Mouse (Mus musculus) layer of hippocampus, adult 2 months (tissue): Measurements from ENCODE around the gene Arl11. TPM values are rescaled to one million over a fixed set of nuclear protein-coding genes. Genes with fewer than 3 reads are reported as not detected.

Experiments
- DNase-seq, 2 experiments: peaks; one replicate each; pipeline ENCODE4 v3.0.0; 2022; ENCODE audit warnings: low spot score in 2 of 2
- H3K27ac ChIP-seq: fragments of 200-600 bp; 2 replicates; pipeline ENCODE4 v1.8.1; 2022
- H3K4me3 ChIP-seq: fragments of 200-600 bp; 2 replicates; pipeline ENCODE4 v1.8.1; 2022; ENCODE audit warnings: mild to moderate bottlenecking
- CTCF ChIP-seq: fragments of 200-600 bp; conservative IDR thresholded peaks from 2 replicates; pipeline ENCODE4 v1.8.1; 2022; ENCODE audit warnings: antibody characterized with exemption, mild to moderate bottlenecking, moderate library complexity
- long read RNA-seq, 2 experiments: library from polyadenylated mRNA; stranded (forward); transcript quantifications; one replicate each; pipeline ENCODE4 v2.0.0; 2021; ENCODE audit warnings: borderline mapping rate in 2 of 2
- total RNA-seq, 2 experiments: library from RNA; stranded (reverse); gene quantifications; 2 replicates each; pipeline ENCODE4 v1.2.3; 2021

Gene Arl11
- total RNA-seq = under 1 TPM; 0.32 to 0.41 TPM
- long read RNA-seq, experiment 1 = 0 reads
- long read RNA-seq, experiment 2 = 0 reads

DNA sequence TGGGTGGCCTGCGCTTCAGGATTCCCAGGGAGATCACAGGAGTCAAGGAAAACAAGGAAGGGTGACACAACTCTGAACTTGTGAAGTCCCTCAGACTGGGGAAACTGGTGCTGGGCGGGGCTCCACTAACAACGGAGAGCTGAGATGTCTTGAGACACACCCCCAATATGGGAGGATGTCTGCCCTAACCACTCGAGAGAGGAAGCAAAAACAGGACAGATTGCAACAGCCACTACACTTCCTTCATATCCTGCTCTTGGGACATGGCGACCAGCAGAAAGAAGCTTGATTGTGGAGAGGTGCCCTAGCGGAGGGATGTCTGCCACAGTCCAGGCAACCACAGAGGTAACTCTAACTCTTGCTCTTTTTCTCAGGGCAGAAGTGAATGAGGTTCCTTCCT is at the start of gene Arl11:
Gene Arl11, plus strand, starts transcription at position 161 of the 400 bp plus-strand sequence.
- no peak for TF ChIP-seq CTCF
- DNase-seq = no peak
- no peak within 1 kb of the TSS for H3K4me3 ChIP-seq

DNA sequence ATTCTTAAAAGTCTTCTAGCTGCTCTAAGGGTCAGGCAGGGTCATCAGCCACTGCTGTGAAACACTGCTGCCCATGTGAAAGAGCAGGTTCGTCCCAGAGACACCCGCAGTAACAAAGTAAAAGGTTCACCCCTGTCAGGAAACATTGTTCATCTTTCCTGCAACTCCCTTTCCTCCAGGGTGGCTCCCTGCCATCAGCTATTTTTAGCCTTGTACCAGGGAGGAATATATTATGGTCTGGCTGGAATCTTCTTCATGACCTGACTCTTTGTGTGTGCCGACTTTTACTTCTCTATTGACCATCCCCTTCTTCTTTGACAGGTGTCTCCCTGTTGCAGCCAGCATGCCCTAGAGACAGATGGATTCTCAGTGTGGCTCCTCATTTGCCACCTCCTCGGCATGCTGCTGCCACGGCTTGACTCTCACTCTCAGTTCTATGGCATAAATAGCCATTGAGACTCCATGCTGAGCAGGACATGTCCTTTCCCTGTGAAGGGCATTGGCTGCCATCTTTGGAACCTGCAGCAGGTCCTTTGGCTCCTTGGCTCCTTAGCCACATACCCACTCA is 41.6 kb upstream of the Arl11 start:
- DNase-seq = no peak

More for the DNA sequence above, at the start of gene Arl11:
- H3K27ac ChIP-seq = no peak within 1 kb of the TSS

DNA sequence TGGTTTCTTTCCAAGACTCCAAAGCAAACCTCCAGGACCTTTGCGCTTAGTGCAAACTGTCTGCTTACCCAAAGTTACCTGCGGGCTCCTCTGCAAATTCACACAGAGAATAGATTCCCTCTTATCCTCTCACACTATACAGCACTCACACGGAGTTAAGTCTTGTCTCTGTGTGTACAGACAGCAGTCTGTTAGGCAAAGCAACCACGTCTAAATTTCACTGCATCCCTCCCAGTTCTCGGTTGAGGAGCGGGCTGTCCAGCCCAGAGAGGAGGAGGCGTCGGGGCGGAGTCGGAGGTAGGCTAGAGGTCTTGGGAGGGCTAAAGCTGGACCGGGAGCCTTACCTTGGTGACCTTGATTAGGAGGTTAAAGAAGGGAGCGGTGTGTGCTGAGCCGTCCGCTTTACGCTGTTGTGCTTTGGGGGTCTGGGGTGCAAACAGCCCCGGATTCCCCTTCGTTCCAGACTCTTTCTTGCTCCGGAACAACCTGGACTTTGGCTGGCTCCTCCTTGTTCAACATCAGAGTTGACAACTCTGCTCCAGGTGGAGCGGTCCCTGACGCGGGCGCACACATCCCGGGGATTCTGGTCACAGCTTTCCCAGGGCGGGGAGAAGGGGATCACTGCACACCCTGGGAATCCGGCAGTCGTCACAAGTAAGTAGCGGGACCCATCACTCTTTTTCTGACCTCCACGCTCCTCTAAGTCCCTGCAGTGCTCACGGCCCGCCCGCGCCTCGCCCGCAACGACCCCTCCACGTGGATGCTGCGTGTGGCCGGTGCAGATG is 34.9 kb upstream of the Arl11 start:
- no peak for TF ChIP-seq CTCF
- H3K4me3 ChIP-seq = no peak overlapping the region
- no peak for DNase-seq
- no peak overlapping the region for H3K27ac ChIP-seq

More for the DNA sequence above, 41.6 kb upstream of the Arl11 start:
- Histone ChIP-seq H3K27ac (no peak overlapping the region), H3K4me3 (no peak overlapping the region)
- TF ChIP-seq CTCF = no peak

DNA sequence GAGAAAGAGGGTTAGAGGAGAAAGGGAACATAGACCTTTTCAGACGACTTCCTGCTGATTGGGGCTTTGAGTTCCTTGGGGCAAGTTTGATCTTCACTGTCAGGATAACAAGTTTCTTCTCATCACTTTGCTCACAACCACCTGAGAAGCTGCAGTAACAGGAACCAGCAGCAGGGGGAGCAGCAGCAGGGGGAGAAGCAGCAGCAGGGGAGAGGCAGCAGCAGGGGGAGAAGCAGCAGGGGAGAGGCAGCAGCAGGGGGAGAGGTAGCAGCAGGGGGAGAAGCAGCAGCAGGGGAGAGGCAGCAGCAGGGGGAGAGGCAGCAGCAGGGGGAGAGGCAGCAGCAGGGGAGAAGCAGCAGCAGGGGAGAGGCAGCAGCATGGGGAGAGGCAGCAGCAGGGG is 32.3 kb upstream of the Arl11 start:
- Histone ChIP-seq H3K27ac (no peak overlapping the region), H3K4me3 (no peak overlapping the region)
- TF ChIP-seq CTCF = peak; percentile 58
- DNase-seq = peak in 1 of 2 experiments; percentile 21

DNA sequence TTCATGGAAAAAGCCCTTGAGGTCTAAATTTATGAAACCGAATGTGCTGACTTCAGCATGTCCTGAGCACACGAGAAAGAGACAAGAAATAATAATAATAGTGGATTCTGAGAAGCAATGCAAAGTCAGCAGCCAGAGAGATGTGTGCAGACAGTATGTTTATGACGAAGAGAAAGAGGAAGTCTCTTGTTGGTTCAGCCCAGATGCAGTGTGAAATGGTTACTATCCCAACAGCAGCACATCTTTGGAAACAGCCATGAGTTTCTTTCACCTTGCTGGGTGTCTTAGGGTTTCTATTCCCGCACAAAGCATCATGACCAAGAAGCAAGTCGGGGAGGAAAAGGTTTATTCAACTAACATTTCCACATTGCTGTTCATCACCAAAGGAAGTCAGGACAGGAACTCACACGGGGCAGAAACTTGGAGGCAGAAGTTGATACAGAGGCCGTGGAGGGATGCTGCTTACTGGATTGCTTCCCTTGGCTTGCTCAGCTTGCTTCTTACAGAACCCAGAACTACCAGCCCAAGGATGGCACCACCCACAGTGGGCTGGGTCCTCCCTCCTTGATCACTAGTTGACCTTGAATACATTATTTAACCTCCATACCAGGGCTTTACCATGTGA is 30.8 kb upstream of the Arl11 start:
- H3K27ac ChIP-seq = no peak overlapping the region
- no peak overlapping the region for H3K4me3 ChIP-seq
- DNase-seq = no peak
- TF ChIP-seq CTCF = no peak

DNA sequence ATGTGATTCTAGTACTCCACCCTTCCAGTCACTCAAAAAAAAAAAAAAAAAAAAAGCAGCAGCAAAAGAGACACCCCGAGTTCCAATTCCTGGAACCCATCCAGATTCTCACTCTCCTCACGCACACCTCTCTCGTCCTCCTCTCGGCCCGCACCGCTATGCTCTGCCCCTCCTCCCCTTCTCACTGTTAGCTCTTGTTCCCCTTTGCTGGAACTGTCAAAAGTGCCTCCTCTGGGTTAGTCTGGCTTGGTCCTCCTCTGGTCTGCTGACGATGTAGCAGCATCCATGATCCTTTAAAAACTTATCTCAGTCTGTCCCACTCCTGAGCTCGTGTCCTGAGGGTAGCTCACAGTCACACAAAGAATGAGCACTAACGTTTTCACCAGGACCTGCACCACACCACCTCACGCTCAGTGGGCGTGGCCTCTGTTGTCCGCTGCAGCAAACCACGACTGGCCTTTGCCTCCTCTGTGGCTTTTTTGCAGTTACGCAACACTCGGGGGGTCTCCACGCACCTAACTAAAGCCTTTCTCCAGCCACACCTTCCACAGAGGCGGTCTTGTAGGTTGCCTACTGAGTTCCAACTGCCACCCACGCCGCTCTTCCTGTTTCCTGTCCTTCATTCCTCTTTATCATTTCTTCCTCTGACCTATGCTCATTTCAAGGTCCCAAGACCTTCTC is 20.8 kb upstream of the Arl11 start:
- Histone ChIP-seq H3K4me3 (no peak overlapping the region), H3K27ac (no peak overlapping the region)
- DNase-seq = no peak
- no peak for TF ChIP-seq CTCF

DNA sequence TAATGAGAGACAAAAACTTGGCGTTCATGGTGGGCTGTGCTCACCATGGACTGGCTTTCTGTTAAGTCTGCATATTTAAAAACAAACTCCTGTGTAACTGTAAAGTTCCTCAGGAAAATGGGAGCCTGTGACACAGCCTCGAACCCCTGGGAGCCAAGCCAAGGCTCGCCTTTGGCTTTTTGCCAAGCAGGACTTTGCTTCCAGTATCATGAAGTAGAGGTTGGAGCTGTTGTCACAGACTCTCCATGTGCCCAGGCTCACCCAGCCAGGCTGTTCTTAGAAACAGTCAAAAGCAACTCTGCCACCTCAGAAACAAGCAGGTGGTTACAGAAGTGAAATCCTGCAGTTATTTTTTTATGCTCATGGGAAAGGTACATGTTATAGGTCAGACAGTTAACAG is 18.9 kb upstream of the Arl11 start:
- Histone ChIP-seq H3K27ac (no peak overlapping the region), H3K4me3 (no peak overlapping the region)
- DNase-seq = no peak
- TF ChIP-seq CTCF = no peak

DNA sequence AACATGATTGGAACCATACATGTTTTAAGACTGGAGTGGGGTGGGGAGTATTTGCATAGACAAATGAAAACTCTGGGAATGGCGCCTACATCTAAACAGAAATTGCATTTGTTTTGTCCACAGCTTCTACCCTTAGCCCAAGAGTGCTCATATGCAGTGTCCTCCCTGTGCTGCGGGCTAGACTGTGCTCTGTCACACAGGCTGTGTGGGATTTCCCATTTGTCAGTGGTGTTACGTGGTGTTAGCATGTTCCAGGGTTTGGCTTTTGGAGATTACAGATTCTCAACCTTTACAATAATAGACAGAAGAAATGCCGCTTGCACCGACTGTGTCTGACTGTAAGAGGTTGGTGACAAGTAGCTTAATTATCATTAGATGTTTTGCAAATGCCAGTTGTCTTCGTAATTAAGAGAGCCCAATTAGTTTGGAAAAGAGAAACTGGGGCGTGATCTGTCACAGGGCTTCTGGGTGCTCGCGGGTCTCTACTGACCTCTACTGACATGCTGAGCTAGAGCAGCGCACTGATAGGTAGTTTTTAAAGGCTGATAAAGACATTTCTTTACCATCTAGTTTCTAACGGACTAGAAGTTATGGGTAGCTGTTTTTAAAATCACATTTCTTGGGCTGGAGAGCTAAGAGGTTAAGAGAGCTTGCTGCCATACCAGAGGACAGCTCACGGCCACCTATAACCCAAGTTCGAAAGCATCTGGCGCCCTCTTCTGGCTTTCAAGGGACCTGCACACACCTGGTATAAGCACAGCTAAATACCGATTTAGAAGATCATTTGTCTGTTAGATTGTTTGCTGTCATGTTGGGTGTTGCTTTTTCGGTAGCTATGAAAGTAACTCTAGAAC is 15.4 kb upstream of the Arl11 start:
- no peak overlapping the region for H3K27ac ChIP-seq
- DNase-seq = peak; percentile 50 to 76
- peak overlapping the region; percentile 33 for H3K4me3 ChIP-seq
- TF ChIP-seq CTCF = peak; percentile 76

DNA sequence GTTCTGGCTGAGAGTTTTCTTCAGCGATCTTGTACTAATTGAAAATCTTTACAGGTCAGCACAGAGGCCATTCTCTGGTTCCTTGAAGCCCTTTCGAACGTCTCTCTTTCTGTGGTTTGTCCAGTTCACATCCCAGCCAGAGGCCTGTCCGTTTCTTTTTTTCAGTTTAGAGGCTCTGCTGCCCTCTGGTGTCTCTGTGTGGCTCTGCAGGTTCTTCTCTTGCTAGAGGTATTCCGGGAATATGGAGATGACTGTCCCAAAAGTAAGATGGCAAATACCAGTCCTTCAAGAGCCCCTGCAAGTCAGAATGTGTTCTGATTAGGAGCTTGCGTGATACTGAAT is 14.8 kb upstream of the Arl11 start:
- no peak overlapping the region for H3K27ac ChIP-seq
- TF ChIP-seq CTCF = peak; percentile 63

DNA sequence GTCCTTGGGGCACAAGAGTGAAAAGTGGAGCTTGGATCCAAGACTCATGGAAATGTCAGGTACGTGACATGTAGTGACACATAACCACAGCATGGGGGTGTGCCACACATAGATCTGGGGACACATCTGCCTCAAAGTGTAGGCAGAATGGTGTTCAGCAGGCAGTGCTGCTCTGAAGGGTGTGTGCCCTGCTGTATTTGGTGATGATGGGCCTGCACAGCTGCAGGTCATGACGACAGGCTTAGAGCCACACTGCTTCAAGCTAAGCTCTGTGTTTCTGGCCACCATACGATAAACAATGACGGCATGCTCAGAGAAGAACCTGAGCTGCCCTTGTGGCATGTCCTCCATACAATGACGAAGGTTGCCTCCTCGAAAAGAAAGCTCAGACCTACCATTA is 9.7 kb upstream of the Arl11 start:
- DNase-seq = no peak
- no peak for TF ChIP-seq CTCF
- no peak overlapping the region for H3K27ac ChIP-seq
- H3K4me3 ChIP-seq = no peak overlapping the region

More for the DNA sequence above, 14.8 kb upstream of the Arl11 start:
- peak; percentile 20 to 55 for DNase-seq
- peak overlapping the region; percentile 33 for H3K4me3 ChIP-seq

DNA sequence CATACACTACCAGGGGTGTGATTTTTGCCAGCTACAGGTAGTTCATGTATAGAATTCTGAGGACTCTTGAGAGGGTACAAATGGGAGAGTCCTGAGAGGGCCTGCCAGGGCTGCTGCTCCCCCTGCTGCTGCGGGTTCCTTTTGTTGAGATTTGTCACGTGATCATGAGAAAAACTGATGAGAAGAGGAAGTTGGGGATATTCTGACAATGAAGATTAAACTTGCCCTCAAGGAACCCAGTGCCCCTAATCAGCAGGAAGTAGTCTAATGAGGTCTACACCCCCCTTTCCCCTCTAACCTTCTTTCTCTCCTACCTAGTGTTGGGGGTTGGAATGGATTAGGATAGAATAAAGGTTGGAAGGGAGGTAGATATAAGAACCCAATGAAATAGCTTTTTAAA is 8.2 kb upstream of the Arl11 start:
- no peak overlapping the region for H3K4me3 ChIP-seq
- TF ChIP-seq CTCF = no peak
- no peak for DNase-seq
- no peak overlapping the region for H3K27ac ChIP-seq

DNA sequence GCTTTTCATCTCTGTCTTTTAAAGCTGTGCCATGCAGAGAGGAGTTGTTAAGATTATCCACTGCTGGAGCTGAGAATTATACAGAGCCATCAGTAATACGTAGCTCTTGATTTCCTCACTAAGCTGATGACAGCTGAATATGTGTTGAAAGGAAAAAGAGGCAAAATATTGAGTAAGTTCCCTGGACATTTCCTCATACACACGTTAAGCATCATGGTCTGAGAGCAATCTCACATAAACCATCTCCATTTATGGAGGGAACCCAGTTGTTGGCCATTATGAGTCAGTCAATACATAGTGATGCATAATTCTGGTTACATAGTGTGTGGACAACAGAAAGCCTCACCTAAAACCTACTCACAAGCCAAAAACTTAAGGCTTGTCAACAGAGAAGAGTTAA is 7.1 kb upstream of the Arl11 start:
- H3K4me3 ChIP-seq = no peak overlapping the region
- no peak for TF ChIP-seq CTCF
- H3K27ac ChIP-seq = no peak overlapping the region
- no peak for DNase-seq
